Mouse (Mus musculus) lung, postnatal 4 days (tissue): ENCODE measurements around the gene Gm21865.
"Not testable (repeated sequence)": the region's sequence is repeated elsewhere in the genome, so short reads cannot be mapped to it uniquely, and the experiment has no call there.

Experiments used
- DNase-seq, 2 experiments: peaks; one replicate each; pipeline ENCODE4 v3.0.0; 2021

The Gm21865 gene

DNA sequence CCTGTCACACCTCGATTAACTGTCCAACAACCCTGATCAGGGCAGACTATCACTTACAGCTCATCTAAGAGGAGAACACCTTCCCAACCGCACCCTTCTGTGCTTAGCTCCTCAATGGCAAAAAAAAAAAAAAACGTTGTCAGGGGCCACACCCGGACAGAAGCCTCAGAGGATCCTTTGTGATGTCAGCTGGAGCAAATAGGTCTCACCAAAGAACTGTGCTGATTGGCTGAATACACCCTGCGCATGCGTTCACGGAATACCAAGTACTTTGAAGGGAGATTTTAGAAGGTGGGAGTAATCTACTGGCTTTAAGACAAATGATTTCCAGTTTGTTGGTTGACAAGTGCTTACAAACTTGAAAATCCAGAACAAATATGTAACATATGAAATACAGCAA lies at the start of gene Gm21865:
Gene Gm21865 (minus strand): TSS at position 101 of the 400 bp plus-strand sequence.
- DNase-seq = not testable (repeated sequence)
